ENCODE assay signal across 14 mouse cellular contexts in genomic region chr6:50336376-50336775, GRCm38 (mm10).
"Had no signal": no experiment of that assay in that cellular context is flagged by ENCODE, and none has a peak within 500 bp of the region (broad histone marks: within the 10 kb centered on the region; RNA-seq: fewer than 3 reads in every experiment).

No protein-coding gene starts in this region.

- H3K36me3 ChIP-seq: kidney, embryonic 15.5 days; liver, embryonic 13.5 days had no signal

- H3K4me3 ChIP-seq: kidney, embryonic 15.5 days; left cerebral cortex, adult 2 months; liver, embryonic 13.5 days had no signal

- H3K4me2 ChIP-seq: kidney, embryonic 15.5 days; liver, embryonic 13.5 days; midbrain, embryonic 11.5 days had no signal

- H3K9me3 ChIP-seq: kidney, embryonic 15.5 days; liver, embryonic 13.5 days had no signal

- H3K27ac ChIP-seq: left cerebral cortex, adult 2 months; liver, embryonic 13.5 days; stomach, postnatal 0 days had no signal

- H3K4me1 ChIP-seq: liver, embryonic 13.5 days had no signal

- DNase-seq: kidney, postnatal 10 days; kidney, postnatal 36 days; layer of hippocampus, postnatal 36 days; liver, embryonic 13.5 days; lung, adult 2 months; lung, postnatal 14 days; lung, postnatal 4 days; midbrain, embryonic 14.5 days; thymus, adult 2 months; thymus, postnatal 25 days had no signal

- H3K9ac ChIP-seq: kidney, embryonic 15.5 days; liver, embryonic 13.5 days had no signal

- H3K27me3 ChIP-seq: kidney, embryonic 15.5 days; liver, embryonic 13.5 days had no signal
